Mouse (Mus musculus): ENCODE measurements around the gene Xrra1. TPM values are rescaled to one million over a fixed set of nuclear protein-coding genes. Genes with fewer than 3 reads are reported as not detected.

Xrra1 gene
- polyA plus RNA-seq, 1 experiment, result 1.3 TPM

DNA sequence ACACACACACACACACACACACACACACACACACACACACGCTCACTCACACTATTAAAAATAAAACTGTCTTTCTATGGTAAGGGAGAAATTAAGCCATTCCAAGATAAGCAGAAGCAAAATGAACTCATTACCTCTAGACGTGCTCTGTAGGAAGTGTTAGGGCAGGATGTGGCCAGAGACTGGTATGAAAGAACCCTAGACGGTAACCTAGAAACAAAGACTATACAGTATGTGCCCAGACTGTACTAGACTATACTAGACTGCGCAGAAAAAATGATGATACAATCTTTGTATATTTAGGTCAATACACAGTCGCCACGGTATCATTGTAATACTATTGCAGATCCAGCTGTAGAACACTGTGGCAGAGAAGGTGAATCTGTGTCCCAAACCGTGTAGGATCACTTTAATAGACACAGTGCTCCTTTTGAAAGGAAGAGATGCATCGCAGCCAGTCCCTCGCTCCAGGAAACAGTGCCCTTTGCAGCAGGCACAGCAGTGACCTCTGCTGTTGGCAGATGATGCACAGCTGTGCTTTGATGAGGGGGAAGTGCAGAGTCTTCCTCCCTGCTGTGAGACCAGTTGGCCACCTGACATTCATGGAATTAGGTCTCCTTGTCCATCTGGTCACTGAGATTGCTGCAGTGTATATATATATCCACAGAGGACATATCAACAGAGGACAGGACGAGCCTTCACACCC, 30.4 kb downstream of the Xrra1 start:
- no peak overlapping the region for H3K27ac ChIP-seq (ENCODE audit: insufficient read depth, low read length)
- H3K4me1 ChIP-seq (ENCODE audit: control insufficient read depth, insufficient read depth, low read length), result peaks cover 2% of the 10 kb centered on the region; the same call in 1 of the 2 replicates
- no peak overlapping the region for H3K4me3 ChIP-seq (ENCODE audit: insufficient read depth, low read length)
- no peak for TF ChIP-seq CTCF (IDR thresholded peaks at IDR 0.05; ENCODE audit: extremely low read depth, insufficient read depth, low read length)
- TF ChIP-seq POLR2A (IDR thresholded peaks at IDR 0.05; ENCODE audit: extremely low read depth, insufficient read depth, low read length), result no peak

DNA sequence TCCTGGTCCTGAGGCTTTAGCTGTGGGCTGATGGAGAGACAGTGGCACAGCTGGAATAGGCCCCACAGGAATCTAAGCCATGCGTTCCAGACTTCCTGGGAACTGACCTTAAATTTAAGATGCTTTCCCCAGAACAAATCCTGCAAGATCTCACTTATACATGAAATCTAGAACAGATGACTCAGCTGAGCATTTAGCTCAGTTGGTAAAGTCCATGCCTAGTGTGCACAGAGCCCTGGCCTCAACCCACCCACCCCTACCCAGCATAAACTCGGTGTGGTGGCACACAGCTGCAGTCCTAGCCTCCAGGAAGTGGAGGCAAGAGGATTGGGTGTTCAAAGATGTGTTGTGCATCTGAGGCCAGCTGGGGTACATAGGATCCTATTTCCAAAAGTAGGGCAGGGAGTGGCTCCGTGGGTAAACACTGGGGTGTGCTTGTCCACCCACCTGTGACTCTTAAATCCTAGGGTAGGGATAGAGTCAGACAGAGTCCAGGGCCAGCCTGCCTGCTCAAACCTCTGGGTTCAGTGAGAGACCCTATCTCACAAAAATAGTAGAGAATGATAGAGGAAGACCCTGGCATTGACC, 31.3 kb downstream of the Xrra1 start:
- Histone ChIP-seq H3K4me3 (ENCODE audit: insufficient read depth, low read length) (no peak overlapping the region), H3K4me1 (ENCODE audit: control insufficient read depth, insufficient read depth, low read length) (peaks cover 2% of the 10 kb centered on the region; the same call in 1 of the 2 replicates), H3K27ac (ENCODE audit: insufficient read depth, low read length) (no peak overlapping the region)
- TF ChIP-seq POLR2A (IDR thresholded peaks at IDR 0.05; ENCODE audit: extremely low read depth, insufficient read depth, low read length) (no peak), CTCF (IDR thresholded peaks at IDR 0.05; ENCODE audit: extremely low read depth, insufficient read depth, low read length) (no peak)

DNA sequence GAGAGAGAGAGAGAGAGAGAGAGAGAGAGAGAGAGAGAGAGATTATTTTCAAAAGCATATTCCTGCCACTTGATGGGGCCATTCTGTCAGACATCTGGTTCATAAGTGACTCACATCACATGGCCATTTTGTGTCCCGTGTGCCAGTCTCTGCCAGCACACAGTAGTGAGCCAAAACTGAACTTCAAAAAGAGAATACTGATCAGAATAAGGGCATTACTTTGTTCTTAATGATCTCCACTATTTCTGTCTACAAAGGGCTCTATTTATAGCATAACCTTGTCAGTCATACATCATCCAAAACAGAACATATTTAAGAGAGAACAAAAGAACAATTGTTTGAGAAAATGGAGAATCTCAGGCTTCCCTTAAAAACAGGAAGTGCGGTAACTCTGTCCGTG, 32.6 kb downstream of the Xrra1 start:
- H3K4me3 ChIP-seq (ENCODE audit: insufficient read depth, low read length), result no peak overlapping the region
- H3K4me1 ChIP-seq (ENCODE audit: control insufficient read depth, insufficient read depth, low read length), result no peaks in the 10 kb centered on the region; the same call in 1 of the 2 replicates
- no peak overlapping the region for H3K27ac ChIP-seq (ENCODE audit: insufficient read depth, low read length)
- TF ChIP-seq POLR2A (IDR thresholded peaks at IDR 0.05; ENCODE audit: extremely low read depth, insufficient read depth, low read length), result no peak
- no peak for TF ChIP-seq CTCF (IDR thresholded peaks at IDR 0.05; ENCODE audit: extremely low read depth, insufficient read depth, low read length)

DNA sequence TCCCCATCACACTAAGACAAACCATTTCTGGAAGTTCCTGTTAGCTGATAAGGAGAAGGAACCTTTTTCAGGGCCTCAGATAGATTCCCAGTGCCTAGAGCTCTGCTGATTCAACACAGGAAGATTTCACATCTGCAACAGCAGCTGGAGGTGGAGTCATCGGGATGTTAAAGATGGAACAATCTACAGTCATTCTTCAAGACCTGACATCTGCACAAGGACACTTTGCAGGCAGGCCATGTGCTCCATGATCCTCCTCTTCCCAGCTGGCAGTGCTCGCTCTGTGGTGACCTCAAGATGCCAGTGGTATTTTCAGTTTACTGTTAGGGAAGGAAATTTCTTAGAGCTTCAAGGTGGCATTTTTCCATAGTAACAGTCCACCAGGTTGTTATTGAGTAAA, 33.4 kb downstream of the Xrra1 start:
- no peak for TF ChIP-seq CTCF (IDR thresholded peaks at IDR 0.05; ENCODE audit: extremely low read depth, insufficient read depth, low read length)
- TF ChIP-seq POLR2A (IDR thresholded peaks at IDR 0.05; ENCODE audit: extremely low read depth, insufficient read depth, low read length), result no peak
- H3K27ac ChIP-seq (ENCODE audit: insufficient read depth, low read length), result no peak overlapping the region

GRCm38 (mm10) chr7:99893967-99894366, 35.1 kb downstream of the Xrra1 start:
- TF ChIP-seq POLR2A (IDR thresholded peaks at IDR 0.05; ENCODE audit: extremely low read depth, insufficient read depth, low read length) (no peak), CTCF (IDR thresholded peaks at IDR 0.05; ENCODE audit: extremely low read depth, insufficient read depth, low read length) (no peak)
- no peak overlapping the region for H3K27ac ChIP-seq (ENCODE audit: insufficient read depth, low read length)
- no peak overlapping the region for H3K4me3 ChIP-seq (ENCODE audit: insufficient read depth, low read length)
- H3K4me1 ChIP-seq (ENCODE audit: control insufficient read depth, insufficient read depth, low read length), result no peaks in the 10 kb centered on the region; the same call in 1 of the 2 replicates

More for the DNA sequence above, 33.4 kb downstream of the Xrra1 start:
- H3K4me1 ChIP-seq (ENCODE audit: control insufficient read depth, insufficient read depth, low read length), result no peaks in the 10 kb centered on the region; the same call in 1 of the 2 replicates
- H3K4me3 ChIP-seq (ENCODE audit: insufficient read depth, low read length), result no peak overlapping the region

DNA sequence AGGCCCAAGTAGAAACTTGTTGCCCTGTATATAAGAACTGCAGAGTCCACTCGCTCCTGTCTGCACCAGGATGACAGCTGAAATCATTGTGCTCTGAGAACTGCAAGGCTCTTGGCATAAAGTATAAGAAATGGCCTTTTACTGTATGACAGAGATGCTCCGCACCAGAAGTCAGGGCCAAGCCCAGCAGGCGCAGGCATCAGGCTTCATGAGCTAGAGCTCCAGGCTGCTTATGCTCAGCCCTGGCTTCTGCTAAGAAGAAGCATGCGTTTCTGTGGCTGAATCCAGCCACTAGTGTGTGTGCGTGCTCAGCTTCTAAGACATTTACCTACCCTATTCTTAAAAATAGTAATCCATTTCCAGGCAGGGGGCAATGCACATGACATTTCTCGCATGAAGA, 35.6 kb downstream of the Xrra1 start:
- Histone ChIP-seq H3K4me1 (ENCODE audit: control insufficient read depth, insufficient read depth, low read length) (no peaks in the 10 kb centered on the region; the same call in 1 of the 2 replicates), H3K4me3 (ENCODE audit: insufficient read depth, low read length) (no peak overlapping the region), H3K27ac (ENCODE audit: insufficient read depth, low read length) (no peak overlapping the region)
- TF ChIP-seq POLR2A (IDR thresholded peaks at IDR 0.05; ENCODE audit: extremely low read depth, insufficient read depth, low read length) (no peak), CTCF (IDR thresholded peaks at IDR 0.05; ENCODE audit: extremely low read depth, insufficient read depth, low read length) (no peak)

- TF ChIP-seq CTCF (IDR thresholded peaks at IDR 0.05; ENCODE audit: extremely low read depth, insufficient read depth, low read length), result no peak
- TF ChIP-seq POLR2A (IDR thresholded peaks at IDR 0.05; ENCODE audit: extremely low read depth, insufficient read depth, low read length), result no peak
- H3K4me3 ChIP-seq (ENCODE audit: insufficient read depth, low read length), result no peak overlapping the region
- H3K27ac ChIP-seq (ENCODE audit: insufficient read depth, low read length), result no peak overlapping the region
- H3K4me1 ChIP-seq (ENCODE audit: control insufficient read depth, insufficient read depth, low read length), result peaks cover 2% of the 10 kb centered on the region; the same call in 1 of the 2 replicates
Observed at GRCm38 (mm10) chr7:99896905-99897304, 38.0 kb downstream of the Xrra1 start.

DNA sequence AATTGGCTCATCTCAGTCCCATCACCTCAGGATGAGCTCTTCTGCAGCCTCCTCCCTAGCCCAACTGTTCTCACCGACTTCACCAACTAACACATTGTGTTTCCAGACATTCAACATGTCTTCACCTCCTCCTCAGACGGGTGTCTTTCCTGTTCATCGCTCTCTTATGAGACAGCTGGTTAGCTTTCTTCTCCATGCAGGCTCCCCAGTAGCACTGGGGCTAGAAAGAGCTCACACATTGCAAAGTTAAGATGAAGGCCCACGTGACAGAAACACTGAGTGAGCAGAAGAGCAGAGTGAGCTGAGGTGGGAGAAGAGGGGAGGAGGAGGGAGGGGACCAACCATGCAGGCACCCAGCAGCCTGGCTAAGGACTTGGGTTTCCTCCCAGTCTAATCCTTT, 43.3 kb downstream of the Xrra1 start:
- TF ChIP-seq POLR2A (IDR thresholded peaks at IDR 0.05; ENCODE audit: extremely low read depth, insufficient read depth, low read length) (no peak), CTCF (IDR thresholded peaks at IDR 0.05; ENCODE audit: extremely low read depth, insufficient read depth, low read length) (no peak)
- no peak overlapping the region for H3K27ac ChIP-seq (ENCODE audit: insufficient read depth, low read length)
- no peak overlapping the region for H3K4me3 ChIP-seq (ENCODE audit: insufficient read depth, low read length)
- peaks cover 7% of the 10 kb centered on the region for H3K4me1 ChIP-seq (ENCODE audit: control insufficient read depth, insufficient read depth, low read length)

GRCm38 (mm10) chr7:99902918-99903665, 44.2 kb downstream of the Xrra1 start:
- Histone ChIP-seq H3K4me1 (ENCODE audit: control insufficient read depth, insufficient read depth, low read length) (peaks cover 7% of the 10 kb centered on the region), H3K27ac (ENCODE audit: insufficient read depth, low read length) (no peak overlapping the region), H3K4me3 (ENCODE audit: insufficient read depth, low read length) (no peak overlapping the region)
- no peak for TF ChIP-seq CTCF (IDR thresholded peaks at IDR 0.05; ENCODE audit: extremely low read depth, insufficient read depth, low read length)
- TF ChIP-seq POLR2A (IDR thresholded peaks at IDR 0.05; ENCODE audit: extremely low read depth, insufficient read depth, low read length), result no peak

Measured in cortical plate, adult 2 months (tissue).